Mouse (Mus musculus) midbrain, embryonic 15.5 days (tissue): ENCODE measurements around the gene Dbn1. TPM values are rescaled to one million over a fixed set of nuclear protein-coding genes. Genes with fewer than 3 reads are reported as not detected.

Experiments
- ATAC-seq: fragments of 200-750 bp; cut with Nextera tagmentation; replicated peaks from 2 replicates; pipeline ENCODE4 v1.8.0; 2017; ENCODE audit warnings: moderate TSS enrichment
- H3K27ac ChIP-seq: fragments of 300-500 bp; sonication (generic); 2 replicates; pipeline ENCODE4 v1.5.1; 2015; ENCODE audit warnings: mild to moderate bottlenecking, inconsistent platforms
- H3K27me3 ChIP-seq: fragments of 300-500 bp; sonication (generic); replicated peaks from 2 replicates; pipeline ENCODE4 v1.6.1; 2015; ENCODE audit warnings: inconsistent platforms
- H3K36me3 ChIP-seq: fragments of 300-500 bp; sonication (generic); replicated peaks from 2 replicates; pipeline ENCODE4 v1.6.1; 2015; ENCODE audit warnings: inconsistent platforms
- H3K4me1 ChIP-seq: fragments of 300-500 bp; sonication (generic); 2 replicates; pipeline ENCODE4 v1.6.1; 2015; ENCODE audit warnings: inconsistent platforms
- H3K4me2 ChIP-seq: fragments of 300-500 bp; sonication (generic); 2 replicates; pipeline ENCODE4 v1.6.1; 2015; ENCODE audit warnings: inconsistent platforms, mild to moderate bottlenecking, moderate library complexity
- H3K4me3 ChIP-seq: fragments of 300-500 bp; sonication (generic); 2 replicates; pipeline ENCODE4 v1.5.1; 2015; ENCODE audit warnings: mild to moderate bottlenecking, inconsistent platforms
- H3K9ac ChIP-seq: fragments of 300-500 bp; sonication (generic); 2 replicates; pipeline ENCODE4 v1.6.1; 2015; ENCODE audit warnings: mild to moderate bottlenecking, inconsistent platforms
- H3K9me3 ChIP-seq: fragments of 300-500 bp; sonication (generic); 2 replicates; pipeline ENCODE4 v1.6.1; 2016; ENCODE audit warnings: inconsistent platforms
- WGBS: fragments of 180-500 bp; shearing (Covaris S2); methylation state at CpG from one replicate; pipeline ENCODE4 v1.1.7; 2015; ENCODE audit warnings: mixed read lengths; 5-methylcytosine and 5-hydroxymethylcytosine counted together
- polyA plus RNA-seq: library from polyadenylated mRNA; unstranded; fragments of >200 nt; fragmentation: Nextera tagmentation; extraction: Ambion mirVana; gene quantifications from 2 replicates; pipeline ENCODE4 v1.2.1, GENCODE M21; 2015

The Dbn1 gene
- polyA plus RNA-seq = 622 and 645 TPM in 2 replicates

DNA sequence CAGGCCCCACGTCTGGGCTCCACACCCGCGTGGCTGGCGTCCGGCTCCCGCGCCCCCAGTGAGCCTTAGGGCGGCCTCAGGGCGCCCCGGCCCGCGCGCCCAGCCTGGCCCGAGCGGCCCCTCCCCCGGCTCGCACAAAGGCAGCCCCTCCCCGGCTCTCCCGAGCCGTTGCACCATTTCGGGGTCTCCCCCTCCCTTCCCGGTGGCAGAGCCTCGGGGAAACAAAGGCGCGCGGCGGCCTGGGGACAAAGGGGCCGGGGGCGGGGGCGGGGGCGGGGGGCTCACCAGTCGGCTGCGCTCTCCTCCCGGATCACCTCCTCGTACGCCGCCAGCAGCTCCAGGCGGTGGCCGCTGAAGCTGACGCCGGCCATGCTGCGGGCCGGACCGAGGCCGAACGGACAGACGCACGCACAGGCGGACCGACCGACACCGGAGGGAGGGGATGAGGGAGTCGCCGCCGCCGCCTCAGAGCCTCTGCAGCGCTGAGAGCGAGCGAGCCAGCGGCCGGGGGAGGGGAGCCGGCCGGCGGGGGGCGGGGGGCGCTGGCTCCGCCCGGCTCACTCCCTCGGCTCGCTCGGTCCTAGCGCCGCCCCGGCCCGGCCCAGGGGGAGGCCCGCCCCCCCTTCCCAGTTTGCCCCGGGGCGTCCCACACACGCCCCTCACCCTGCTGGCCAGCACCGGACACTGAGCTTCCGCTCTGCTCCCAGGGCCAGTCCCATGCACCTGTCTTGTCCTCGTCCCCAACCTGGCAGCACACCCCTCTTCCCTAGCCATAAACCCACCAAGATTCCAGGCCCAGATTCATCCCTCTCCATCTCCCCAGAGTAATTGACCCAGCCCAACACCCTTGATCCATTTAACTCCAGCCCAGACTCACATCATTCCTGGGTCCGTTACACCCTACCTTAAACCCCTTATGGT, at the start of gene Dbn1:
Gene Dbn1 (minus strand): TSS at position 534 of the 921 bp plus-strand sequence.
- no peaks in the 10 kb centered on the region for H3K27me3 ChIP-seq
- peak; percentile 81 for ATAC-seq
- peak within 1 kb of the TSS; percentile 94 for H3K4me2 ChIP-seq
- H3K9me3 ChIP-seq = no peaks in the 10 kb centered on the region
- H3K27ac ChIP-seq = peak within 1 kb of the TSS; percentile 99
- peak within 1 kb of the TSS; percentile 77 for H3K4me3 ChIP-seq
- under 1% methylated on average over 67 of the region's 83 CpGs for WGBS
- H3K4me1 ChIP-seq = peaks cover 44% of the 10 kb centered on the region
- H3K36me3 ChIP-seq = no peaks in the 10 kb centered on the region
- H3K9ac ChIP-seq = peak within 1 kb of the TSS; percentile 100

DNA sequence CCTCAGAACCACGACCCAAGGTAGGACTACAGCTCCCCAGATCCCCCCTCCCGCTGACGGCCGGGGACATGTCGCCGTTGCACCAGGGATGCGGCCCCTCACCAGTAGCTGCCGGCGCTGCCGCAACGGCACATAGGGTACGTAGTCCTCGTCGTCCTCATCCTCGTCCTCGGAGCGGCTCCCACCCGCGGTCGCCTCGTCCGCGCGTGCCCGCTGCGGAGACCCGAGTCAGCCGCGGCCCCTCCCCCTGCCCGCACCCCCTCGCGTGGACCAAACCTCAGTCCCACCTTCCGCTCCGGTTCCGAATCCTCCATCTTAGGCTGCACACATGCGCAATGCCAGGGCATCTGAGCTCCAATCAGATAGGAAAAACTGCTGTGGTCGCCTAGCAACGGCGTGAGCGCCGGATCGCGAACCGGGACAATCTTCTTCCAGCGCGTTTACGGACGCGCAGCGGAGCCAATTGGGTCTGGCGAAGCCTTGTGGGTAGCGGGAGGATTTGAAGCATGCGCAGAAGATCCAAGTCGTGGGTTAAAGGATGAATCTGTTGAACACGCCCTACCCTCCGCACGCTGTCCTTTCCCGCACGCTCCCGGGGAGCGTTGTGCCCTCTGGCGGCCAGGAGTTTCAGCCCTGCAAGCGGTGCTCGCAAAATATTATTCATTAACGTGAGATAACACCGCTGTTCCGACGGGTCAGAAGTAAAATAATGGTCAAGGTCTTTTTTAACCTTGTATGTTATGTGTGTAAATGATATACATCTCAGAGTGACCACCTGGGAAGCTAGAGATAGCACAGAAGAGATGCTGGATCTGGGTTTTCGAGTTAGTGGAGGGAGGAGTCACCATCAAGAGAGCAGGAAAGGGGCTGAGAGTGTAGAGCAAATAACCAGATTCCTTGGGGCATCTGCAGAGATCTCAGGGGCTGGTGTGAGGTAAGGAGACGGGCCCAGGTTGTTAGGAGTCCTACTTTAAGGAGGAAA, 48.6 kb upstream of the Dbn1 start, which contains the start of gene Ddx41:
Gene Ddx41 (minus strand): TSS at position 465 of the 982 bp plus-strand sequence.
- Histone ChIP-seq H3K9me3 (no peaks in the 10 kb centered on the region), H3K4me2 (peak within 1 kb of the TSS; percentile 95), H3K27me3 (no peaks in the 10 kb centered on the region), H3K9ac (peak within 1 kb of the TSS; percentile 89), H3K36me3 (peaks cover 51% of the 10 kb centered on the region), H3K4me3 (peak within 1 kb of the TSS; percentile 96), H3K27ac (peak within 1 kb of the TSS; percentile 84), H3K4me1 (peaks cover 18% of the 10 kb centered on the region)
- under 1% methylated on average over 70 of the region's 70 CpGs for WGBS
- ATAC-seq = peak; percentile 97

- peaks cover 51% of the 10 kb centered on the region for H3K36me3 ChIP-seq
- peak overlapping the region; percentile 84 for H3K27ac ChIP-seq
- H3K9me3 ChIP-seq = no peaks in the 10 kb centered on the region
- 18% methylated on average over 17 of the region's 17 CpGs for WGBS
- peak overlapping the region; percentile 95 for H3K4me2 ChIP-seq
- H3K4me3 ChIP-seq = peak overlapping the region; percentile 96
- H3K9ac ChIP-seq = peak overlapping the region; percentile 89
- peaks cover 18% of the 10 kb centered on the region for H3K4me1 ChIP-seq
- ATAC-seq = no peak; the same call in 1 of the 2 replicates
- H3K27me3 ChIP-seq = no peaks in the 10 kb centered on the region
Observed at GRCm38 (mm10) chr13:55535796-55536193, 47.9 kb upstream of the Dbn1 start.

- no peak for ATAC-seq
- peak overlapping the region; percentile 95 for H3K4me2 ChIP-seq
- peak overlapping the region; percentile 89; the same call in 1 of the 2 replicates for H3K9ac ChIP-seq
- H3K27me3 ChIP-seq = no peaks in the 10 kb centered on the region
- H3K27ac ChIP-seq = no peak overlapping the region
- H3K4me1 ChIP-seq = peaks cover 18% of the 10 kb centered on the region
- WGBS = 90% methylated on average over 15 of the region's 15 CpGs
- no peaks in the 10 kb centered on the region for H3K9me3 ChIP-seq
- H3K36me3 ChIP-seq = peaks cover 45% of the 10 kb centered on the region
- H3K4me3 ChIP-seq = peak overlapping the region; percentile 96
Observed at GRCm38 (mm10) chr13:55535191-55535590, 47.3 kb upstream of the Dbn1 start.

DNA sequence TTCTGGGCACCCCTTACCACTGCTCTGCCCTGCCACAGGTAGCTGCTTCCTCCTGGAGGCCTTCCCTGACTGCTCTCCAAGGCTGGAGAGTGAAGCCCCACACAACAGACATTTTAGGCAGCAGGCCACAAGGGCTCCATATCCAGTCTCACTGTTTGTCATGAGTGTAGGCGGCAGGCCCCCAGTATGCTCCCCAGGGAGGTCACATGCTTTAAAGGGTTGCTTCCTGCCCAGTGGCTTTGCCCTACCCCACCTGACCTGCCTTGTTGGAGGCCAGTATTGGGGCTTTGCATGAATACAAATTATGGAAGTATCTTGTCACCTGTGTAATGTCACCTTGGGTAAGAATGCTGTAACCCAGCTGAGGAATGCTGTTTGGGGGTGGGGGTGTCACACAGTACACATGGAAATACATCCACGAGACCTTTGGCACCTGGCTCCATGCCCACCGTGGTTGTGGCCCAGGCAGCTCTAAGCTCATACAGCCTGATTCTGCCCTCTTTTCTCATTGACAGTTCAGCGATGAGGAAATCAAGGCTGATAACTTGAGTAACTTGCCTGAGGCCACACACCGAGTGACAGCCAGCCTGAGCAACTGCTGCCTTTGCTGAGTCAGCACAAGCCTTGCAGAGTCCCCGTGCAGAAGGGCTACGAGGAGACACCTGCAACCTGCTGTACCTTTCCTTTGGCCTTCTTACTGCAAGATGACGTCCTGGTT, 41.4 kb upstream of the Dbn1 start, which contains the start of gene Dok3:
Gene Dok3 (minus strand): TSS at position 99 of the 718 bp plus-strand sequence.
- H3K27ac ChIP-seq = no peak within 1 kb of the TSS
- no peak within 1 kb of the TSS for H3K4me2 ChIP-seq
- H3K4me3 ChIP-seq = no peak within 1 kb of the TSS
- no peaks in the 10 kb centered on the region for H3K4me1 ChIP-seq
- peaks cover 29% of the 10 kb centered on the region for H3K36me3 ChIP-seq
- ATAC-seq = no peak
- 81% methylated on average over 8 of the region's 8 CpGs for WGBS
- H3K9ac ChIP-seq = no peak within 1 kb of the TSS
- H3K27me3 ChIP-seq = no peaks in the 10 kb centered on the region
- H3K9me3 ChIP-seq = no peaks in the 10 kb centered on the region

GRCm38 (mm10) chr13:55527834-55528772, 40.2 kb upstream of the Dbn1 start:
- Histone ChIP-seq H3K9ac (no peak overlapping the region), H3K4me2 (no peak overlapping the region), H3K4me1 (no peaks in the 10 kb centered on the region), H3K4me3 (no peak overlapping the region), H3K36me3 (peaks cover 22% of the 10 kb centered on the region), H3K27me3 (no peaks in the 10 kb centered on the region), H3K27ac (no peak overlapping the region), H3K9me3 (no peaks in the 10 kb centered on the region)
- 82% methylated on average over 18 of the region's 18 CpGs for WGBS
- no peak for ATAC-seq

DNA sequence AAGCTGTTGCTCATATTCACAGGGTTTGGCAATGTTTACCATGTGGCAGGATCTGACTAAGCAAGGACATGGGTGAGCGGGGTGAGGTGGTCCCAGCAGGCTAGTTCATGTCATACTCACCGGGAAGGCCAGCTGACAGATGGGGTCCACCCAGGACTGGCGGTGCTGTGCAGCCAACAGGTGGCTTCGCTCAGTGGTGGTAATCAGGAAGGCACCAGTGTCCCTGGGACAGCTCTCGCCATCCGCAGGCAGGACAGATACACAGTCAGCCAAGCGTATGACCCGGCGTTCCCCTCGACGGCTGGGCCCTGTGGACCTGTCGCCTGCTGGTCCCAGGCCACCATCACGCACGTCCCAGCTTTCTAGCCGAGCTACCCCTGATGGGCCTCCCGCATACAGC, 39.3 kb upstream of the Dbn1 start:
- H3K36me3 ChIP-seq = peaks cover 19% of the 10 kb centered on the region
- H3K27me3 ChIP-seq = no peaks in the 10 kb centered on the region
- H3K4me2 ChIP-seq = no peak overlapping the region
- no peaks in the 10 kb centered on the region for H3K4me1 ChIP-seq
- no peaks in the 10 kb centered on the region for H3K9me3 ChIP-seq
- WGBS = 88% methylated on average over 16 of the region's 16 CpGs
- H3K4me3 ChIP-seq = no peak overlapping the region
- no peak overlapping the region for H3K9ac ChIP-seq
- H3K27ac ChIP-seq = no peak overlapping the region
- ATAC-seq = no peak

DNA sequence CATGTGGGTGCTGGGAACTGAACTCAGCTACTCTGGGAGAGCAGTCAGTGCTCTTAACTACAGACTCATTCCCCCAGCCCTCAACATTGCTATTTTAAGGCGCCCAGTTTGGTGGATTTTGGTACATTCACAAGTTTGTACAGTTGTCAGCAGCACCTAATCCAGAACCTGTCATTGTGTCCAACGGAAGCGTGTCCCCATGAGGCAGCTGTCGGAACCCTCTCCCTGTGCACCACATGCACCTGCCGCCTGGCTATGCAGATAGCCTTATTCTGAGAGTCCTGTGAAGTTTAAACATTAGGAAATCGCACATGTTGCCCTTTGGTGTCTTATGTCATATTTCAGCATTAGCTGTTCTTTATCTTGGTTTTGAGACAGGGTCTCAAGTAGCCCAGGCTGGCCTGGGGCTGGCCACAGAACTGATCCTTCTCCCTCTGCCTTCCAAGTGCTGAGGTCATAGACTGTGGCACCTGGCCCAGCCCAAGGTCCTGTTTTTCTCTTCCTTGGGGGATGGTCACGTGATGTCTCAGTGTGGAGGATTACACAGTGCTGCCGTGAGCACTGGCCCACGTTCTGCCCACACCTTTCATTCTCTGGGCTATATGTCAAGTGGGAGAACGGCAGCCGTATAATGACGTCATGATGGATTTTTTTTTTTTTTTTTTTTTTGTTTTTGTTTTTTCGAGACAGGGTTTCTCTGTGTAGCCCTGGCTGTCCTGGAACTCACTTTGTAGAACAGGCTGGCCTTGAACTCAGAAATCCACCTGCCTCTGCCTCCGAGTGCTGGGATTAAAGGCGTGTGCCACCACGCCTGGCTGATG, 38.0 kb upstream of the Dbn1 start:
- no peak overlapping the region for H3K4me2 ChIP-seq
- no peak overlapping the region for H3K9ac ChIP-seq
- no peak for ATAC-seq
- H3K9me3 ChIP-seq = no peaks in the 10 kb centered on the region
- 84% methylated on average over 16 of the region's 16 CpGs for WGBS
- H3K4me1 ChIP-seq = no peaks in the 10 kb centered on the region
- no peaks in the 10 kb centered on the region for H3K27me3 ChIP-seq
- H3K36me3 ChIP-seq = peaks cover 6% of the 10 kb centered on the region; the same call in 1 of the 2 replicates
- no peak overlapping the region for H3K27ac ChIP-seq
- H3K4me3 ChIP-seq = no peak overlapping the region

DNA sequence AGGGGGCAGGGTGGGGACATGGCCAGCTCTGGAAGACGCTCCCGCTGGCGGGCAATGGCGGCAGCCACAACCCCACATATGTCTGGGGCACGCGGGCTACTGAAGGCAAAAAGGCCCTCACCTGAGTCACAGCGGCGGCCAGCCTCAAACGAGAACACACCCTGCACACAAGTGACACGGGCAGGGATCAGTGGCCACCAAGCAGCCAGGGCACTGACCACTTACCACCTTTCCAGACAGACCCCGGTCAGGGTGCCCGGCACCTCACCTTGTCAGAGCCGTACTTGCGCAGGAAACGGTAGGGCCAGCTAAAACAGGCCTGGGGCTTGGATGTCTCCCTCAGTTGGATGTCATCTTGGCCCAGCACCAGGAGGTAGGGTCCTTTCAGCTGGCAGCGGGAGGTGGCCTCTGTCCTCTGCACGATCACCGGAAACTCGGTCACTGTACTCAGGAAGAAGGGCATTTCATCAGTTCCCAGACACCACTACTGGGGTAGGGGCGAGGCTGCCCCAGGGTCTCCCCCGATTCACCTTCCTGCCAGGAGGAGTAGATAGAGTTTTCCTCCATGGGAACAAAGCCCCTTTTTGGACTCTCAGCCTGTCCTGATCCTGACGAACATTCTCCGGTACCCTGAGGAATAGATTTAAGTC, 36.2 kb upstream of the Dbn1 start:
- Histone ChIP-seq H3K9me3 (no peaks in the 10 kb centered on the region), H3K4me2 (no peak overlapping the region), H3K27ac (no peak overlapping the region), H3K9ac (no peak overlapping the region), H3K27me3 (no peaks in the 10 kb centered on the region), H3K4me3 (no peak overlapping the region), H3K4me1 (no peaks in the 10 kb centered on the region), H3K36me3 (no peaks in the 10 kb centered on the region; the same call in 1 of the 2 replicates)
- WGBS = 93% methylated on average over 23 of the region's 23 CpGs
- ATAC-seq = no peak

GRCm38 (mm10) chr13:55523278-55523677, 35.4 kb upstream of the Dbn1 start:
- no peak; the same call in 1 of the 2 replicates for ATAC-seq
- no peak overlapping the region for H3K27ac ChIP-seq
- H3K4me1 ChIP-seq = no peaks in the 10 kb centered on the region

More at GRCm38 (mm10) chr13:55523278-55523677, 35.4 kb upstream of the Dbn1 start:
- Histone ChIP-seq H3K9me3 (no peaks in the 10 kb centered on the region), H3K27me3 (no peaks in the 10 kb centered on the region), H3K36me3 (no peaks in the 10 kb centered on the region), H3K4me3 (no peak overlapping the region), H3K9ac (no peak overlapping the region), H3K4me2 (no peak overlapping the region)
- 68% methylated on average over 17 of the region's 17 CpGs for WGBS
